Mouse (Mus musculus): ENCODE data around the gene Zdhhc6.

- TF ChIP-seq POLR2A (IDR thresholded peaks at IDR 0.05; ENCODE audit: borderline replicate concordance, extremely low read depth, low read depth, low read length), result no peak
- TF ChIP-seq CTCF (IDR thresholded peaks at IDR 0.05; ENCODE audit: insufficient read depth, low read length), result no peak
Measured at GRCm38 (mm10) chr19:55350673-55351378, 35.0 kb upstream of the Zdhhc6 start.

Measured in lung, adult 2 months (tissue).